Mouse (Mus musculus): Measurements from ENCODE around the gene Rbm24. TPM values are rescaled to one million over a fixed set of nuclear protein-coding genes. Genes with fewer than 3 reads are reported as not detected.

The Rbm24 gene
- polyA plus RNA-seq, 1 experiment from 2014 or later: 1.0 TPM

DNA sequence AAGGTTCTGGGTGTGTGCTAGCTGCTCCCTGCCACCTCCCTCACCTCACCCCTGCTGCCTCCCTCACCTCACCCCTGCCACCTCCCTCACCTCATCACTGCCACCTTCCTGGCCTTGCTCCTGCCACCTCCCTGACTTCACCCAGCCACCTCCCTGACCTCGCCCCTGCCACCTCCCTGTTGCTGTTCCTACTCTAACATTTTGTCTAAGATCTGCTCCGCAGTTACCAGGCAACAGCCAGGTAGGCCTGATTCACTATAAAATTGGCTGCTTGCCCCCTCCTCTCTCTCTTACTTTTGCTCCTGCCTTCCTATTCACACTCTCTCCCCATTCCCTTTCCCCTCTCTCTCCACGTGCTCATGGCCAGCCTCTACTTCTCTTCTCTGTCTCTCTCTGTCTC lies 33.3 kb downstream of the Rbm24 start:
- Histone ChIP-seq H3K27ac (ENCODE audit: low read length) (no peak overlapping the region), H3K9me3 (ENCODE audit: control insufficient read depth, low read length) (no peaks in the 10 kb centered on the region), H3K36me3 (ENCODE audit: control insufficient read depth, insufficient read depth, low read length) (no peaks in the 10 kb centered on the region), H3K4me1 (ENCODE audit: control insufficient read depth, insufficient read depth, low read length) (no peaks in the 10 kb centered on the region), H3K4me2 (ENCODE audit: low read depth, low read length) (no peak overlapping the region), H3K27me3 (replicated peaks; ENCODE audit: control insufficient read depth, insufficient read depth, low read length) (no peaks in the 10 kb centered on the region), H3K4me3 (ENCODE audit: low read length) (no peak overlapping the region), H3K9ac (ENCODE audit: low read depth, low read length) (no peak overlapping the region)
- WGBS: 65% methylated on average over 3 of the region's 3 CpGs
- no peak for ATAC-seq

DNA sequence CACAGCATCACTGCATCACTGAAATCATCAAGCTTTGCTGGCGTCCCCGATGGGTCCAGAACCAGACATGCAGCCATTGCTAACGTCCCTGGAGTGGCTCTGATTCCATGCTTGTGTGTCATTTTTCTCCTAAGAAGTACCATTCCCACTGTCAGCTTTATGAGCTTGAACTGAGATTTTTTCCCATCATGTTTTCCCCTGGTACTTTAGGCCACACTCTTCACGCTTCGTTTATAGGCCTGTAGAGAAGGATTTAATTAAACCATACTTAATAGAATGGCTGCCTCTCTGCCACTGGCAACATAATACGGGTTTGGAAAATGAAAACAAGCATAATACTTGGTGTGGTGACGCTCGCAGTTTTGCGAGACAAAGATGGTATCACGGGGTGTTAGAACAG lies 41.3 kb downstream of the Rbm24 start:
- H3K27me3 ChIP-seq (replicated peaks; ENCODE audit: control insufficient read depth, insufficient read depth, low read length): no peaks in the 10 kb centered on the region
- H3K27ac ChIP-seq (ENCODE audit: low read length): no peak overlapping the region
- ATAC-seq: no peak
- H3K36me3 ChIP-seq (ENCODE audit: control insufficient read depth, insufficient read depth, low read length): no peaks in the 10 kb centered on the region
- no peak overlapping the region for H3K9ac ChIP-seq (ENCODE audit: low read depth, low read length)
- H3K4me3 ChIP-seq (ENCODE audit: low read length): no peak overlapping the region
- no peaks in the 10 kb centered on the region for H3K9me3 ChIP-seq (ENCODE audit: control insufficient read depth, low read length)
- H3K4me2 ChIP-seq (ENCODE audit: low read depth, low read length): no peak overlapping the region
- WGBS: 88% methylated on average over 10 of the region's 10 CpGs
- H3K4me1 ChIP-seq (ENCODE audit: control insufficient read depth, insufficient read depth, low read length): no peaks in the 10 kb centered on the region

DNA sequence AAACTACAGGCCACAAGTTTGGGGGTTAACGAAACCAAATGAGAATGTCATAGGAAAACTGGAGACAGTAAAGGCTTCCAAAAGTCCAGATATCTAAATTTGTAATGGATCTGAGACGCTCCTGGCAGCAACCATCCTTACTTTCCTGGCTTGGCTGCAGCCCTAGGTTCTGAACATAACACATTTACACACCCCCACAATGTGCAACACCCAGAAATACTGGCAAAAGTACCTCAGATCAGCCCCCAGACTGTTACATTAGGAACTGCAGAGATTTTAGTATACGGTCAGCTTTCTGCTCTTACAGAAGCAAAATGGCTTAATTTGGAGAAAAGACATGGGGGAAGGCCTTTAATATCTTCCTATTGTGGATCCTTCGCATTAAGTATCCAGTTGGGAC lies 44.0 kb downstream of the Rbm24 start:
- Histone ChIP-seq H3K27ac (ENCODE audit: low read length) (no peak overlapping the region), H3K36me3 (ENCODE audit: control insufficient read depth, insufficient read depth, low read length) (no peaks in the 10 kb centered on the region), H3K4me2 (ENCODE audit: low read depth, low read length) (no peak overlapping the region), H3K4me1 (ENCODE audit: control insufficient read depth, insufficient read depth, low read length) (no peaks in the 10 kb centered on the region), H3K27me3 (replicated peaks; ENCODE audit: control insufficient read depth, insufficient read depth, low read length) (no peaks in the 10 kb centered on the region), H3K9ac (ENCODE audit: low read depth, low read length) (no peak overlapping the region), H3K9me3 (ENCODE audit: control insufficient read depth, low read length) (no peaks in the 10 kb centered on the region), H3K4me3 (ENCODE audit: low read length) (no peak overlapping the region)
- no peak for ATAC-seq
- WGBS: 90% methylated on average over 4 of the region's 4 CpGs

DNA sequence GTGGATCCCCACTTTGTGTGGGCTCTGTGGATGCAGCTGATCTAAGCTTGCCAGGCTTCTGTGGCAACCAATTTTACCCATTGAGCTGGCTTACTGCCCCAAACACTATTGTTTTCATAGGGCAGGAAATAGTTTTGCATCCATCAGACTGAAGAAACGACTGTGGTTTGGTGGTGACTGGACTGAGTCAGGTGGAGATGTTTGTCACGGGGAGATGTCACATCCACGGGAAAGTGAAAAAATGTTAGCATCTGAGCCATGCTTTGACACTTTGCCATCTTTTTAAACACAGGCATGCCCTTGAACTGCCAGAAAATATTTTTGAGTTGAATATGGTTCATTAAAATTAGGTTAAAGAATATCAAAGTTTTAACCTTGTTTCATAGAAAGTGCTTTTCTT lies 45.5 kb downstream of the Rbm24 start:
- Histone ChIP-seq H3K4me3 (ENCODE audit: low read length) (no peak overlapping the region), H3K27me3 (replicated peaks; ENCODE audit: control insufficient read depth, insufficient read depth, low read length) (no peaks in the 10 kb centered on the region), H3K4me1 (ENCODE audit: control insufficient read depth, insufficient read depth, low read length) (no peaks in the 10 kb centered on the region), H3K9ac (ENCODE audit: low read depth, low read length) (no peak overlapping the region), H3K9me3 (ENCODE audit: control insufficient read depth, low read length) (no peaks in the 10 kb centered on the region), H3K27ac (ENCODE audit: low read length) (no peak overlapping the region), H3K36me3 (ENCODE audit: control insufficient read depth, insufficient read depth, low read length) (no peaks in the 10 kb centered on the region), H3K4me2 (ENCODE audit: low read depth, low read length) (no peak overlapping the region)
- ATAC-seq: no peak
- 67% methylated on average over 3 of the region's 3 CpGs for WGBS

DNA sequence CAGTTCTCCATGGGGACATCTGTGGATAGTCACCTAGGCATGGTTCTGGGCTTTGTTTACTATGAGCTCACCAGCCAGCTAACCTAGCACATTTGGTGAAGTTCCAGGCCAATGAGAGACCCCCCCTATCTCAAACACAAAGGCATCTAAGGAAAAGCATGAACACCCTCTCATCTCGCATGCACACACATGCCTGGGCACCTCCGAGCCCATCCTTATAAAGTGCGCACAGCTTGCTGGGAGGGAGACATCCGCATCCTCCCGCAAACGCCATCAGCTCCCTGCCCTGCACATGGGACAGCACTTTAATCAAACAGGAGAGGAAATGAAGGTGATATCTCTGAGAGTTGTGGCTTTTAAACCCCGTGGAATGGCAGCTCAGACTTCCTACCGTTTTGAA lies 50.0 kb downstream of the Rbm24 start:
- no peak overlapping the region for H3K9ac ChIP-seq (ENCODE audit: low read depth, low read length)
- H3K4me2 ChIP-seq (ENCODE audit: low read depth, low read length): no peak overlapping the region
- 62% methylated on average over 8 of the region's 8 CpGs for WGBS
- no peak overlapping the region for H3K27ac ChIP-seq (ENCODE audit: low read length)
- H3K27me3 ChIP-seq (replicated peaks; ENCODE audit: control insufficient read depth, insufficient read depth, low read length): no peaks in the 10 kb centered on the region
- ATAC-seq: no peak
- H3K4me1 ChIP-seq (ENCODE audit: control insufficient read depth, insufficient read depth, low read length): no peaks in the 10 kb centered on the region
- H3K4me3 ChIP-seq (ENCODE audit: low read length): no peak overlapping the region
- H3K9me3 ChIP-seq (ENCODE audit: control insufficient read depth, low read length): no peaks in the 10 kb centered on the region
- H3K36me3 ChIP-seq (ENCODE audit: control insufficient read depth, insufficient read depth, low read length): no peaks in the 10 kb centered on the region

DNA sequence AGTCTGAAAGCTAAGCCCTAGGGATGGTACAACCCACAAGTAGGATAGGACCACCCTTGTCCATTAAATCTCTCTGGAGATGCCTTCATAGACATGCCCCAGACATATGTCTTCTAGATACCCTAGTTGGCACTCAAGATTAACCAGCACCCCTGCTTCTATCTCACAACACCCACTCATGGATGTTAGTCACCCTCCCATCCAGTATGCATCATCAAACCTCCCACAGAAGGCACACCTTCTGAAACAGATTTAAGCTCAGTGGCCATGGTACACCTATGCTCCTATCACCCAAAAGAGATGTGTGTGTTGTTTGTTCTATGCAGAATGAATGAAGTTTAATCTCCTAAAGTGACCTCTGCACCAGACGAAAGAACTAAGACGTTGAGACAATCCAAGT lies 51.3 kb downstream of the Rbm24 start:
- Histone ChIP-seq H3K27ac (ENCODE audit: low read length) (no peak overlapping the region), H3K36me3 (ENCODE audit: control insufficient read depth, insufficient read depth, low read length) (no peaks in the 10 kb centered on the region)
- 89% methylated on average over 2 of the region's 2 CpGs for WGBS

More for the DNA sequence above, 51.3 kb downstream of the Rbm24 start:
- no peak for ATAC-seq
- no peak overlapping the region for H3K4me2 ChIP-seq (ENCODE audit: low read depth, low read length)
- H3K27me3 ChIP-seq (replicated peaks; ENCODE audit: control insufficient read depth, insufficient read depth, low read length): no peaks in the 10 kb centered on the region
- no peak overlapping the region for H3K9ac ChIP-seq (ENCODE audit: low read depth, low read length)
- H3K9me3 ChIP-seq (ENCODE audit: control insufficient read depth, low read length): no peaks in the 10 kb centered on the region
- no peak overlapping the region for H3K4me3 ChIP-seq (ENCODE audit: low read length)
- no peaks in the 10 kb centered on the region for H3K4me1 ChIP-seq (ENCODE audit: control insufficient read depth, insufficient read depth, low read length)

Other genes with a start within 250 kb of the Rbm24 start
- gene Stmnd1, start 144.7 kb upstream of the Rbm24 start, polyA plus RNA-seq (2015; fragmentation: Nextera tagmentation; extraction: Ambion mirVana): 0.10 and 0.29 TPM in 2 replicates
- gene Cap2, start 83.4 kb downstream of the Rbm24 start, polyA plus RNA-seq (2015; fragmentation: Nextera tagmentation; extraction: Ambion mirVana): 10.0 and 10.7 TPM in 2 replicates

All from intestine, embryonic 16.5 days (tissue).